9 mouse cellular contexts compared by ENCODE assay signal in the genomic region with DNA sequence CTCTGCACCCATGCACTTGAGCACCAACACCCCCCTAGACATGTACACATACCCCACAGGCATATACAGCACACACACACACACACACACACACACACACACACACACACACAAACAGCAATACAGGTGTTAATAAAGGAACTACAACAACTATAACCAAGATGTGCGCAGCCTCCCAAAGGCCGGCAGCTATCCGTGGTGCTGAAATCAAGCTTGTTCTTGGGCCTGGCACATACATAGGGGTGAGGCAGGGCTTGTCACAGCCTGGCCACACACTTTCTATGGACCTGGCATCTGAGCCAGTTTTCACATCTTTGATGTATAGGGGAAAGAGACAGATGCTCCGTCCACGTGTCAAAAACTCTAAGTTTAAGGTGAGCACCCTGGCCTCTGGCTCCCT. TPM values are rescaled to one million over a fixed set of nuclear protein-coding genes. Genes with fewer than 3 reads are reported as not detected.
DNase-seq lines count a peak whose midpoint lies in the region; ATAC-seq lines count a peak whose summit lies in the region.
"Had no signal": no experiment of that assay in that cellular context is flagged by ENCODE, and none has a peak within 500 bp of the region (broad histone marks: within the 10 kb centered on the region; RNA-seq: fewer than 3 reads in every experiment).

No protein-coding gene starts in this region.

- H3K9ac ChIP-seq in forebrain, embryonic 12.5 days, result no peak overlapping the region
- H3K9ac ChIP-seq: hindbrain, embryonic 15.5 days had no signal

- peak; percentile 75 for DNase-seq in heart, postnatal 4 days
- DNase-seq in heart, adult 9 months (ENCODE audit: low spot score in 2 of 2), result no peak
- DNase-seq in urinary bladder, postnatal 25 days (ENCODE audit: low spot score), result peak; percentile 33
- no peak for DNase-seq in urinary bladder, adult 2 months (ENCODE audit: low spot score)
- peak; percentile 24 to 77 for DNase-seq in kidney, postnatal 36 days
- DNase-seq in yolk sac, embryonic 10.5 days (ENCODE audit: low spot score), result peak; percentile 19
- no peak for DNase-seq in layer of hippocampus, adult 11-12 months (ENCODE audit: low spot score)

- H3K27ac ChIP-seq in forebrain, embryonic 12.5 days, result no peak overlapping the region
- H3K27ac ChIP-seq: hindbrain, embryonic 15.5 days had no signal

- peaks cover 24% of the 10 kb centered on the region for H3K27me3 ChIP-seq in forebrain, embryonic 12.5 days
- H3K27me3 ChIP-seq: hindbrain, embryonic 15.5 days had no signal

- no peak overlapping the region for H3K4me3 ChIP-seq in forebrain, embryonic 12.5 days (replicated peaks)
- H3K4me3 ChIP-seq: hindbrain, embryonic 15.5 days had no signal

- H3K9me3 ChIP-seq in forebrain, embryonic 12.5 days, result no peaks in the 10 kb centered on the region
- H3K9me3 ChIP-seq: hindbrain, embryonic 15.5 days had no signal

- H3K36me3 ChIP-seq in forebrain, embryonic 12.5 days (replicated peaks), result no peaks in the 10 kb centered on the region

- no peak overlapping the region for H3K4me2 ChIP-seq in forebrain, embryonic 12.5 days
- H3K4me2 ChIP-seq: hindbrain, embryonic 15.5 days had no signal

- no peak for ATAC-seq in forebrain, embryonic 12.5 days (ENCODE audit: low FRiP score)

- H3K4me1 ChIP-seq in forebrain, embryonic 12.5 days, result peaks cover 3% of the 10 kb centered on the region; the same call in 1 of the 2 replicates
- H3K4me1 ChIP-seq: hindbrain, embryonic 15.5 days had no signal

- WGBS in forebrain, embryonic 12.5 days, result 28% methylated on average over 5 of the region's 5 CpGs

RNA-seq across cellular contexts. Expression of a gene that starts 36.7 kb away (rescaled TPM):
- total RNA-seq in heart, postnatal 4 days (2021), result under 1 TPM; 0.12 to 0.20 TPM
- polyA plus RNA-seq in urinary bladder, adult 2 months (2012; rRNA removed), result 0.07 and 0.12 TPM in 2 replicates
- polyA plus RNA-seq in forebrain, embryonic 12.5 days (2016; fragmentation: Nextera tagmentation; extraction: Ambion mirVana), result 30.3 and 37.6 TPM in 2 replicates

RNA-seq across cellular contexts. Expression of a gene that starts 44.3 kb away (rescaled TPM):
- total RNA-seq in heart, postnatal 4 days (2021), result 100 to 1,000 TPM; 397 to 401 TPM
- 816 and 846 TPM in 2 replicates for polyA plus RNA-seq in urinary bladder, adult 2 months (2012; rRNA removed)
- 7.8 and 10.7 TPM in 2 replicates for polyA plus RNA-seq in forebrain, embryonic 12.5 days (2016; fragmentation: Nextera tagmentation; extraction: Ambion mirVana)

Comparison
In these comparisons a context has a peak if more than half of its experiments do, and no peak if none do; other contexts are left out.
1. DNase-seq: peak in heart, postnatal 4 days (single experiment), urinary bladder, postnatal 25 days (single experiment), kidney, postnatal 36 days (2 of 2) and yolk sac, embryonic 10.5 days (single experiment); none in heart, adult 9 months (0 of 2), urinary bladder, adult 2 months (single experiment) and layer of hippocampus, adult 11-12 months (single experiment).
2. RNA of a gene that starts 36.7 kb away (polyA plus RNA-seq): 30.3 to 37.6 TPM in forebrain, embryonic 12.5 days; 0.07 to 0.12 TPM in urinary bladder, adult 2 months; every median in the first group is over 10 times any median in the second.
3. RNA of a gene that starts 44.3 kb away (polyA plus RNA-seq): 816 to 846 TPM in urinary bladder, adult 2 months; 7.8 to 10.7 TPM in forebrain, embryonic 12.5 days; every median in the first group is over 10 times any median in the second.